Mouse (Mus musculus) right cerebral cortex, postnatal 10 days (tissue): ENCODE data around the gene Zbtb39.
"Not testable (repeated sequence)": the region's sequence is repeated elsewhere in the genome, so short reads cannot be mapped to it uniquely, and the experiment has no call there.

Experiments used
- DNase-seq, 2 experiments: peaks; one replicate each; pipeline ENCODE4 v3.0.0; 2021; ENCODE audit warnings: low spot score in 2 of 2

The Zbtb39 gene

DNA sequence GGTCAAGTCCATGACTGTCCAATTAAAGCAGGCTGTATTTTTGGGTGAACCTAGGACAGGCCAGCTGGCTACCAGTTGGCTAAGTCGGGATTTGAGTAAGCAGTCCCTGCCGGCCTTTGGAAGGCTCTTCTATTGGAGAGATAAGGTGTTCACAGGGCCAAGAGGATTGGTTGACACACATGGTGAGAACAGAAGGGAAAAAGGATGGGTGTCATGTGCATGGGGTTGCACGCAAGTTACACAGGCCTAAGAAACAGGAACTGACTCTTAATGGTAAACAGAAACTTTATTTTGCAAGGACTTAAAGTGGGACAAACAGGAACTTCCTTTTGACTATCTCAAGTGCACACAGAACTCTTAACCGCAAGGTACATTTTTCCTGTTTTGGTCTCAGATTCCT, 2.4 kb upstream of the Zbtb39 start:
- DNase-seq = no peak

GRCm38 (mm10) chr10:127737552-127737951, 1.8 kb upstream of the Zbtb39 start:
- DNase-seq = no peak

- DNase-seq = no peak
These were observed 1.0 kb upstream of the Zbtb39 start for GRCm38 (mm10) chr10:127738151-127738882.

- DNase-seq = no peak
These were observed 373 bp downstream of the Zbtb39 start for GRCm38 (mm10) chr10:127739661-127740161.

GRCm38 (mm10) chr10:127744661-127745060, 5.3 kb downstream of the Zbtb39 start:
- DNase-seq = no peak

GRCm38 (mm10) chr10:127745886-127746285, 6.5 kb downstream of the Zbtb39 start:
- DNase-seq = no peak

DNA sequence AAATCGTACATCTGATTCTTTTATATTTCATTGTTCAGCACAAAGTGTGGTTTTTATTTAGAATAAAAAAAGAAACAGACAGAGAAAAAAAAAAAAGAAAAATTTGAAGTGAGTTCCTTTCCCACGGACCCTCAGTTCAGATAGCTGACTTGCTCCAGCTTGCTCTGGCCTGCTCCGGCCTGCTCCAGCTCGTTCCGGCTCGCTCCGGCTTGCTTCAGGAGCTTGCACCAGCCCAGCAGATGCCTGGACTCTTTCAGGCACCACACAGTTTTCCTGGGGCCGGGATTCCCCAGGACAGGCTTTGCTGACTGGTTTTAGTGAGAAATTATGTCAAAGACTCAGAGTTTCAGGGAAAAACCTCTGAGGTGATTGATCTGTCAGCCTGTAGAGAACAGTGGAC, 7.9 kb downstream of the Zbtb39 start:
- no peak for DNase-seq

DNA sequence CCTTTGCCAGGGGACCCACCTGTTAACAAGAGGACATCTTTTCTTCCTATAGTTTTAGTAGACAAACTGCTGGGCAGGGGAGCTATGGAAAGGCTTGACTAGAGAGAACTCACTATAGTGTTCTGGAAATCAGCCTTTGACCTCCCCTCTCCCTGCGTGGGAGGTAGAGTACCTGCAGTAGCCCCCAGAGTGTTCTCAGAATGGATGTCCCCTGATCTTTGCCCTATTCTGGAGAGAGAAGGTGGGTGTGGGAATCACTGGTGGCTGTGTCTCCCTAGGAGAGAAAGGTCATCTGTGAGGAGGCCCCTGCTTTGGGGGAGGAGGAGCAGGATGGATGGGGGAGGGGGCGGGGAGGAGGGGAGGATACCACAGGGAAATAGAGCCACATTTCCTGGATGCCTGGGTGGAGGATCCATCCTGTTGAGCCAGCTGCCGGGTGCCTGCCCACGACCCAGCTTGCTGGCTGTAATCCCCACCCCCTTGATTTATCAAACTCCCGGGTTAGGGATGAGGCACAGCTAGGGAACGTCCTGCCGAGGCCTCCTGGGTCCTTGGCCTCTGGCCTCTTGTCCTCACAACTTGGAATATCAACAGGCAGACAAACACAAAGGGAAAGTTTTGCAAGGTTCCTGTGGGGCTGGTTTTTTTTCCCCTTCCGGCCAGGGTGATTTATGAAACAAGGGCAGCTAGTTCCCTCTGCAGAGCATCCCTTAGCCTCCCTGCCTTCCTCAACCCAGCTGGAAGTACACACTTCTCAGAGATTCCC, 9.7 kb downstream of the Zbtb39 start:
- DNase-seq = no peak

DNA sequence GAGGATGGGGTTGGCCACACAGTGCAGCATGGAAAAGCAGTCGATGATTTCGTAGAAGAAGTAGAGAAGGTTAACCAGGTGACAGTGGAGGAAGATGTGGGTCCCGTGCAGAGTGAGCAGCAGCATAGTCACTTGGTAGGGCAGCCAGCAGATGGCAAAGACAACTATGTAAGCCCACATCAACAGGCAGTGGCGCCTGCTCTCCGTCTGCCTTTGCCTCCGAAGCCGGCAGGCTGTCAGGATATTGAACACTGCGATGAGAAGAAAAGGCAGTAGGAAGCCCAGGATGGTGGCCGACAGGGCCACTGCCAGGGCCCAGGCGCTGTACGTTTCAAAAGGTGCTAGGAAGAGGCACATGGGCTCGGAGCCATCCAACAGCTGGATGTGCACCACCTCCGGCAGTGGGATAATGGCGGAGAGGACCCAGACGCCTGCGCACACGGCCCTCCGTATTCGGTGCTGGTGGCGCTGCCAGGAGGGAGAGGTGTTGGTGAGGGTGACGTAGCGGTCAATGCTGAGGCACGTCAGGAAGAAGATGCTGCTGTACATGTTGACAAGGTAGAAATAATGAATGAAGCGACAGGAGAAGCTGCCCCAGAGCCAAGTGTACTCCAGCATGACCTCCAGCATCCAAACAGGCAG, 10.9 kb downstream of the Zbtb39 start:
- no peak for DNase-seq

GRCm38 (mm10) chr10:127751548-127751947, 12.2 kb downstream of the Zbtb39 start, which contains the start of gene Gpr182:
Gene Gpr182 (minus strand): TSS chr10:127751732.
- no peak for DNase-seq

DNA sequence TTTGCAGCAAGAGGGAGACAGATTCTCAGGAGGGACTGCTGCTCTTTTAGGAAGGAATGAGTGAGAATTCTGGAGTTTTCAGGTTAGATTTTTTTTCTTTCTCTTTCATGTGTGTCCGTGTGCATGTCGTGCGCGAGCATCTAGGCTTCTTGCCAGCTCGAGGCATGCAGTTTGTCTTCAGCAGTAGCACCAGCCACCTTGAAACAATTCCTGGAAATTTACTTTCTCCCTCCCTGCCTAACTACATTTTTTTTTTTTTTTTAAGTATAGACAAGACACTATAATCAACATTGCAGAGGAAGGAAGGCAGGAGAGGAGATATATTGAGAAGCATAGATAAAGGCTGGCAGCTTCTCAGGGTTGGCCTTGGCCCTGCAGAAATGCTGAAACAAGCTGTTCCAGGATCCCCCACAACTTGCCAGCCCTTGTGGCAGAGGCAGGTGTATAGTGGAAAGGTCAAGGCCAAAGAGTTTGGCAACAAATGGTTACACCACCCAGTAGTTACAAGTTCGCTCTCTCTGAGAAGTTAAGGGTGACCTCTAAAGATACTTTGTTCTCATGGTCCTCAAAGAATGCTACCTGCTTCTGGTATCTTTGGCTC, 15.3 kb downstream of the Zbtb39 start:
- no peak for DNase-seq

DNA sequence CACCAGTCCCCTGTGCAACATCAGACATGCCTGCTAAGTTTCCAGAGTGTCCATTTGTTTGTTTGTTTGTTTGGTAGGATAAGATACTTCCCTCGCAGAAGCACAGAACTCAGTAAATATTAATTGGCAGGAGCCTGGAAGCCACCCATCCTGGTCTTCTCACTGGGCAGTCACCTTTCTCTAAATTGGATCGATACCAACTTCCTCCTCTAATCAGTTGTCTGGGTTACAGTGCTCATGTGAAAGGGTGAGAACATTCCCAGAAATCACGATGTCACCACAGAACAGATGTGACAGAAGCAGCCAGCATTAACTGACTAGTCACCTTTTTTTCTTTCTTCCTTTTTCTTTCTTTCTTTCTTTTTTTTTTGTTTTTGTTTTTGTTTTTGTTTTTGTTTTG, 15.9 kb downstream of the Zbtb39 start:
- no peak for DNase-seq

- DNase-seq = peak in 1 of 2 experiments; percentile 14
These were observed 16.6 kb downstream of the Zbtb39 start for GRCm38 (mm10) chr10:127755770-127756468.

- DNase-seq = no peak
These were observed 20.1 kb downstream of the Zbtb39 start, which contains the start of the genes Rdh1 and Rdh16f1 for GRCm38 (mm10) chr10:127759181-127760110. Gene Rdh1 (plus strand): TSS chr10:127759721. Gene Rdh16f1 (plus strand): TSS chr10:127759787.

GRCm38 (mm10) chr10:127762926-127763325, 23.6 kb downstream of the Zbtb39 start:
- not testable (repeated sequence) for DNase-seq

- DNase-seq = peak in 1 of 2 experiments; percentile 12
These were observed 24.8 kb downstream of the Zbtb39 start for GRCm38 (mm10) chr10:127763914-127764680.

DNA sequence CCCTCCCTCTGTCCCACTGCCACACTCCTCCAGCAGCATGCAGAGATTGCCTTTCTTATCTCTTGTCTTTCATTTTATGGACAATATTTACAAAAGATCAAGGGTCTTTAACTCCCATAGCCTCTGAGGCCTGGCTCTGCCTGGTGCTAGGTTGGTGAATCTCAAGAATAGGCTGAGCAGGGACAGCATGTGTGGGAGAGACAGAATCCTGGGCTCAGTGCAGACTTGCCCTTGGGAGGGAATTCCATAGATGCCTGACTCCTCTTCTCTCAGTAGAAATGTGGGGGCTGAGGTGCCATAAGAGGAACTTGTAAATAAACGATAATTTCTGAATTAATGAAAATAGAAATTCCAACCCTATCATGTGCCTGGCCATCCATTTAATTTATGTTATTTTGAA, 27.2 kb downstream of the Zbtb39 start:
- peak in 1 of 2 experiments; percentile 1 for DNase-seq

- no peak for DNase-seq
These were observed 36.7 kb downstream of the Zbtb39 start, which contains the start of gene Rdh9 for GRCm38 (mm10) chr10:127776011-127776410. Gene Rdh9 (plus strand): TSS chr10:127776386.

DNA sequence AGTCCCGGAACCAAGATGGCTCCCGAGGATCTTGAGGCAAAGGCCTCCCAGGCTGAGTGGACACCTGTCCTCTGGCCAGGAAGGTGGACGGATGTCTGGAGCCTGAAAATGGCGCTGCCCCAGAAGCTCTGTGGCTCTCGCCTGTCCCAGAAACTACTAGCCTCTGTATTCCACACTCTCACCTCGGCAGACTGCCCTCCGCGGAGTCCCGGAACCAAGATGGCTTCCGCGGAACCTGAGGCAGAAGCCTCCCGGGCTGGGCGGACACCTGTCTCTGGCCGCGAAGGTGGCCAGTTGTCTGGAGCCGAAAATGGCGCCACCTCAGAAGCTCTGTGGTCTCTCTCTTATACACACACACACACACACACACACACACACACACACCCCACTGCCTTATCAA, 43.0 kb downstream of the Zbtb39 start:
- DNase-seq = not testable (repeated sequence)
